Mouse (Mus musculus) kidney, embryonic 15.5 days (tissue): ENCODE results near the gene Tm2d1. TPM values are rescaled to one million over a fixed set of nuclear protein-coding genes. Genes with fewer than 3 reads are reported as not detected.

Source experiments
- ATAC-seq: fragments of 200-750 bp; cut with Nextera tagmentation; replicated peaks from 2 replicates; pipeline ENCODE4 v1.8.0; 2017; ENCODE audit warnings: moderate TSS enrichment; ENCODE audit not compliant: low FRiP score
- H3K27ac ChIP-seq: fragments of 300-500 bp; sonication (generic); 2 replicates; pipeline ENCODE4 v1.5.1; 2015; ENCODE audit warnings: mild to moderate bottlenecking, inconsistent platforms
- H3K27me3 ChIP-seq: fragments of 300-500 bp; sonication (generic); 2 replicates; pipeline ENCODE4 v1.6.1; 2015; ENCODE audit warnings: inconsistent platforms
- H3K36me3 ChIP-seq: fragments of 300-500 bp; sonication (generic); 2 replicates; pipeline ENCODE4 v1.6.1; 2015; ENCODE audit warnings: inconsistent platforms
- H3K4me1 ChIP-seq: fragments of 300-500 bp; sonication (generic); 2 replicates; pipeline ENCODE4 v1.6.1; 2015; ENCODE audit warnings: inconsistent platforms
- H3K4me2 ChIP-seq: fragments of 300-500 bp; sonication (generic); 2 replicates; pipeline ENCODE4 v1.6.1; 2015; ENCODE audit warnings: moderate library complexity, mild to moderate bottlenecking, inconsistent platforms
- H3K4me3 ChIP-seq: fragments of 300-500 bp; sonication (generic); replicated peaks from 2 replicates; pipeline ENCODE4 v1.5.1; 2015; ENCODE audit warnings: mild to moderate bottlenecking, inconsistent platforms
- H3K9ac ChIP-seq: fragments of 300-500 bp; sonication (generic); 2 replicates; pipeline ENCODE4 v1.6.1; 2015; ENCODE audit warnings: mild to moderate bottlenecking, inconsistent platforms
- H3K9me3 ChIP-seq: fragments of 300-500 bp; sonication (generic); replicated peaks from 2 replicates; pipeline ENCODE4 v1.6.1; 2016; ENCODE audit warnings: inconsistent platforms
- WGBS: fragments of 180-500 bp; shearing (Covaris S2); methylation state at CpG from one replicate; pipeline ENCODE4 v1.1.7; 2015; ENCODE audit warnings: mixed read lengths; 5-methylcytosine and 5-hydroxymethylcytosine counted together
- polyA plus RNA-seq: library from polyadenylated mRNA; unstranded; fragments of >200 nt; fragmentation: Nextera tagmentation; extraction: Ambion mirVana; gene quantifications from 2 replicates; pipeline ENCODE4 v1.2.1, GENCODE M21; 2015

Tm2d1 gene
- polyA plus RNA-seq, 1 experiment from 2014 or later: 99.6 TPM

GRCm38 (mm10) chr4:98375401-98375800, 7.7 kb downstream of the Tm2d1 start:
- Histone ChIP-seq H3K27me3 (no peaks in the 10 kb centered on the region), H3K9me3 (no peaks in the 10 kb centered on the region), H3K36me3 (peaks cover 31% of the 10 kb centered on the region), H3K9ac (no peak overlapping the region), H3K27ac (no peak overlapping the region), H3K4me2 (no peak overlapping the region), H3K4me3 (no peak overlapping the region), H3K4me1 (no peaks in the 10 kb centered on the region)
- 63% methylated on average over 4 of the region's 4 CpGs for WGBS
- ATAC-seq: no peak

DNA sequence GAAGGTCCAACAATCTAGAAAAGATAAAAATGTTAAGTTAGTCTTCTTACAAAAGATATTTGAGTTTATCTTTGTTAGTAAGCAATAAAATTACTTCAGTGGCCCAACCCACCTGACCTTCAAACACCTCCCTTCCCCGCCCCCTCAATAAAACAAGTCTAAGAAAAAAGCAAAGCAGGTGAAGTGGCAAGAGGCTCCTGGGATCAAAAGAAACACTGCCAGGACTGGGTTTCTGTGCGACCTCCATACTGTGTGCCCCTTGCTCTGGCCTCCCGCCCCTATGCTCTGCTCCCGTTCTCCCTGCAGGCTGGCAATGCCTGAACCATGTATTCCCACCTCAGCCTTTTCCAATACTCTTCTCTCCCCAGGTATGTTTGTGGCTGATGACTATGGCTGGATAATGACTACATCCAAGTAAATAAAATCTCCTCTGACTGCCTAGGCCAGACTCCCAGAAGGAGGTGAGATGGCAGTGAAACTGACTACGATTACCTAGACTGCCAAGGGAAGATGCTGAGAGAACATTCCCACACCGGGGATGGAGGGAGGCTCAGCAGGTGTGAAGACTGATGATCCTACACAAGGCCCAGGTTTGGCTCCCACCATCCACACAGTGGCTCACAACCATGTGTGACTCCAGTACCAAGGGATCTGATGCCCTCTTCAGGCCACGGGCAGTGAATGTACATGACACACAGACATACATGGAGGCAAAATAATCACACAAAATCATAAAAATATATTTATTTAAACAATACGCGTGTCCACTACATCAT, 24.9 kb downstream of the Tm2d1 start:
- no peaks in the 10 kb centered on the region for H3K4me1 ChIP-seq
- no peak for ATAC-seq
- no peak overlapping the region for H3K27ac ChIP-seq
- H3K4me3 ChIP-seq: no peak overlapping the region
- H3K9ac ChIP-seq: no peak overlapping the region
- no peaks in the 10 kb centered on the region for H3K27me3 ChIP-seq
- WGBS: 80% methylated on average over 9 of the region's 9 CpGs
- no peaks in the 10 kb centered on the region for H3K9me3 ChIP-seq
- H3K4me2 ChIP-seq: no peak overlapping the region
- H3K36me3 ChIP-seq: peaks cover 52% of the 10 kb centered on the region

DNA sequence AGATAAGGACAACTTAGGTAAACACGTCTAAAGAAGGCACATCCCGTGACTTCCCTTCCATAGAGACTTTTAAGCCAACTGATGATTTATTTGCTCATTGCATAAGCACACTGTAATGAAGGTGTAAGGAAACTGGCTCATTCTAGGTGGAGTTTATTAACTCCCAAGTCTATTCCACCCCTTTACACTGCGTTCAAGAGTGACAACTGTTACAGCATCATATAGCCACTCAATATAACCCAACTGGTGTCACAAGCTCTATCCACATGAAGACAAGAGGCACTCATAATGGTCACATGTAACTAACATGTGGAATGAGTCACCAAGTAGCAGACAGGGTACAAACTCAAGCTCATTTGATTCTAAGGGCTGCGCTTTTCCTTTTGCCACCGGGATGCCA, 34.5 kb downstream of the Tm2d1 start:
- Histone ChIP-seq H3K4me3 (no peak overlapping the region), H3K4me2 (no peak overlapping the region), H3K9me3 (no peaks in the 10 kb centered on the region), H3K9ac (no peak overlapping the region), H3K36me3 (peaks cover 9% of the 10 kb centered on the region), H3K4me1 (no peaks in the 10 kb centered on the region), H3K27ac (no peak overlapping the region), H3K27me3 (no peaks in the 10 kb centered on the region)
- WGBS: 70% methylated on average over 5 of the region's 5 CpGs
- ATAC-seq: no peak

- H3K36me3 ChIP-seq: no peaks in the 10 kb centered on the region
- WGBS: 93% methylated on average over 10 of the region's 10 CpGs
These were observed 37.3 kb downstream of the Tm2d1 start for GRCm38 (mm10) chr4:98345783-98346182.

GRCm38 (mm10) chr4:98339992-98340564, 43.0 kb downstream of the Tm2d1 start:
- Histone ChIP-seq H3K36me3 (no peaks in the 10 kb centered on the region), H3K9me3 (no peaks in the 10 kb centered on the region), H3K27me3 (no peaks in the 10 kb centered on the region; the same call in 1 of the 2 replicates), H3K9ac (no peak overlapping the region), H3K4me1 (peaks cover 14% of the 10 kb centered on the region), H3K4me2 (no peak overlapping the region), H3K4me3 (no peak overlapping the region), H3K27ac (no peak overlapping the region)
- WGBS: 58% methylated on average over 10 of the region's 10 CpGs
- ATAC-seq: no peak

More at GRCm38 (mm10) chr4:98345783-98346182, 37.3 kb downstream of the Tm2d1 start:
- Histone ChIP-seq H3K4me2 (no peak overlapping the region), H3K4me3 (no peak overlapping the region), H3K9ac (no peak overlapping the region), H3K27ac (no peak overlapping the region), H3K9me3 (no peaks in the 10 kb centered on the region), H3K27me3 (no peaks in the 10 kb centered on the region), H3K4me1 (no peaks in the 10 kb centered on the region)
- no peak for ATAC-seq

DNA sequence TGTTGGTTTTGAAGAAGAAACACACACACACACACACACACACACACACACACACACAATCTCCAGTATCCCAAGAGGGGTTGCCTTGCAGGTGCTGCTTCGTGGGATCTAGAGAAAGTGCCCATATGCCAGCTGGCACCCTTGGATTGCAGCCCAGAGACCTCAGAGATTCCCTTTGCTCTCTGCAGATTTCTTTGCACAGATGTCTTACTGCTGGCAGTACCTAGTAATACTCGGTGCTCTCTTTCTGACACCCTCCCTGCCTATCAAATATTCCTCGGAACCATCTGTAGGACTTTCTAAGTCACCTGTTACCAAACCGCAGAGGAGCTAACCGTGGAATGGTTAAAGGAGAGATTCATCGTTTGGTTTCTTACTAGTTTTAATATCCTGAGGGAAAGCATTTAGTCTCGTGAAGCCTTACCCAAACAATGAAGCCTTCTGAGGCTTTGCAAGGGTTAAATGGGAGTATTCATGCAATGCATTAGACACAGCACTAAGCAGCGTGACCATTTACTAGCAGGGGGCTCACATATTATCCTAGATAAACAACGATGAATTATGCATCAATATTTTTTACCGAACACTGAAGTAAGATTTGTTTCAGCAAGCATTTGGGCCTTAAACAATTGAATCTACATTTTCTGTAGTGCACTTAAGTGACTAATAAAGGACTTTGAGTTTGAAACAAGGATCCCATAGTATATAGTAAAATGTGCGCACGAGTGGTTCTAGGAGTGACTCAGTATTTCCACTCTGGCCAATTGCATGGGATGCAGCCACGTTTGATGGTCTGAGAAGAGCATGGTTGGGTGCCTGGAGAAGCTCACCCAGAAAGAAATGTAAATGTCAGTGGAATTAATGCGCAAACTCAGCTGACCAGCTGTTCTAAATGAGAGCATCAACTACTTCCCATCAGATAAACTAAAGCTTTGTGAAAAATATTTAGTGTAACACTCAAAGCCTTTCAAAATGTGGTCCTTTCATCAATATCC, 44.2 kb downstream of the Tm2d1 start:
- no peaks in the 10 kb centered on the region; the same call in 1 of the 2 replicates for H3K27me3 ChIP-seq
- ATAC-seq: no peak
- H3K36me3 ChIP-seq: no peaks in the 10 kb centered on the region
- no peak overlapping the region for H3K27ac ChIP-seq
- no peaks in the 10 kb centered on the region for H3K9me3 ChIP-seq
- H3K4me1 ChIP-seq: peaks cover 14% of the 10 kb centered on the region
- H3K4me2 ChIP-seq: no peak overlapping the region
- H3K4me3 ChIP-seq: no peak overlapping the region
- no peak overlapping the region for H3K9ac ChIP-seq
- 70% methylated on average over 14 of the region's 14 CpGs for WGBS

- 50% methylated on average over 5 of the region's 5 CpGs for WGBS
- Histone ChIP-seq H3K9me3 (no peaks in the 10 kb centered on the region), H3K27me3 (no peaks in the 10 kb centered on the region; the same call in 1 of the 2 replicates), H3K4me2 (no peak overlapping the region), H3K27ac (no peak overlapping the region), H3K4me1 (peaks cover 14% of the 10 kb centered on the region), H3K9ac (no peak overlapping the region), H3K4me3 (no peak overlapping the region), H3K36me3 (no peaks in the 10 kb centered on the region)
- no peak for ATAC-seq
These were observed 45.9 kb downstream of the Tm2d1 start for GRCm38 (mm10) chr4:98337197-98337596.

GRCm38 (mm10) chr4:98335726-98336125, 47.4 kb downstream of the Tm2d1 start:
- WGBS: 47% methylated on average over 8 of the region's 8 CpGs
- Histone ChIP-seq H3K4me1 (peaks cover 14% of the 10 kb centered on the region), H3K27ac (no peak overlapping the region), H3K4me3 (no peak overlapping the region), H3K4me2 (no peak overlapping the region), H3K9ac (no peak overlapping the region), H3K27me3 (no peaks in the 10 kb centered on the region; the same call in 1 of the 2 replicates), H3K9me3 (no peaks in the 10 kb centered on the region), H3K36me3 (no peaks in the 10 kb centered on the region)
- ATAC-seq: no peak

GRCm38 (mm10) chr4:98322223-98322622, 60.9 kb downstream of the Tm2d1 start:
- Histone ChIP-seq H3K4me2 (peak overlapping the region; percentile 81), H3K27ac (peak overlapping the region; percentile 82), H3K4me1 (peaks cover 14% of the 10 kb centered on the region), H3K36me3 (no peaks in the 10 kb centered on the region), H3K4me3 (peak overlapping the region; percentile 50), H3K9me3 (no peaks in the 10 kb centered on the region), H3K9ac (peak overlapping the region; percentile 55), H3K27me3 (no peaks in the 10 kb centered on the region)
- ATAC-seq: peak; percentile 92
- under 1% methylated on average over 29 of the region's 29 CpGs for WGBS

- no peaks in the 10 kb centered on the region for H3K9me3 ChIP-seq
- peaks cover 14% of the 10 kb centered on the region for H3K4me1 ChIP-seq
- no peaks in the 10 kb centered on the region for H3K27me3 ChIP-seq
- no peaks in the 10 kb centered on the region for H3K36me3 ChIP-seq
- peak overlapping the region; percentile 50 for H3K4me3 ChIP-seq
- peak overlapping the region; percentile 82 for H3K27ac ChIP-seq
- peak; percentile 82 for ATAC-seq
- H3K4me2 ChIP-seq: peak overlapping the region; percentile 81
- 3% methylated on average over 18 of the region's 18 CpGs for WGBS
- peak overlapping the region; percentile 55 for H3K9ac ChIP-seq
These were observed 61.6 kb downstream of the Tm2d1 start for GRCm38 (mm10) chr4:98321371-98322111.

DNA sequence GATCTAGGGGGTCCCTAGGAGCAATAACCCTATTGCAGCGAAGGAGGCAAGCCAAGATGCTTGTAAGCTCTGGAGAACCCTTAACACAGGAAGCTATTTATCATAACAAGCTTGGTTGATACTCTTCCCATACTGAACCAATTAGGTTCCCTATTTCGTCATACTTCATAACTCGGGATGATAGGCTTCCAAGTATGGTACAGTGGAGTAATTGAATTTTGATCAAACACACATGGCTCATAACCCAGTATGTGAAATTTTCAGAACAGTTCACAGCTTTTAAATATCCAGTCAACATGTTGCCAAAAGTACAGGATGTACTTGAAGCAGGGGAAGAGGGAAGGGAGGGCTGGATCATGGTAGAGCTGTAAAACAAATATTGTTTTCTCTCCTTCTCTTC, 64.3 kb downstream of the Tm2d1 start:
- 62% methylated on average over 3 of the region's 3 CpGs for WGBS
- H3K36me3 ChIP-seq: no peaks in the 10 kb centered on the region
- no peaks in the 10 kb centered on the region for H3K9me3 ChIP-seq
- no peak overlapping the region for H3K9ac ChIP-seq
- no peaks in the 10 kb centered on the region for H3K27me3 ChIP-seq
- H3K4me3 ChIP-seq: no peak overlapping the region
- H3K4me2 ChIP-seq: no peak overlapping the region
- ATAC-seq: no peak
- no peak overlapping the region for H3K27ac ChIP-seq
- peaks cover 14% of the 10 kb centered on the region for H3K4me1 ChIP-seq
